Mouse (Mus musculus) frontal cortex, adult 2 months (tissue): ENCODE results near the gene Vmn2r40. TPM values are rescaled to one million over a fixed set of nuclear protein-coding genes. Genes with fewer than 3 reads are reported as not detected.
"Not testable (repeated sequence)": the region's sequence is repeated elsewhere in the genome, so short reads cannot be mapped to it uniquely, and the experiment has no call there.

Experiments used
- DNase-seq, 2 experiments: peaks; one replicate each; pipeline ENCODE4 v3.0.0; 2022; ENCODE audit warnings: low spot score in 1 of 2; ENCODE audit errors: extremely low spot score in 1 of 2
- polyA plus RNA-seq: library from polyadenylated mRNA; depleted of rRNA; stranded (reverse); fragments of >200 nt; gene quantifications from 2 replicates; pipeline ENCODE4 v1.2.3, GENCODE M21; 2012; rRNA removed

Gene Vmn2r40
- polyA plus RNA-seq: not detected in 2 replicates

DNA sequence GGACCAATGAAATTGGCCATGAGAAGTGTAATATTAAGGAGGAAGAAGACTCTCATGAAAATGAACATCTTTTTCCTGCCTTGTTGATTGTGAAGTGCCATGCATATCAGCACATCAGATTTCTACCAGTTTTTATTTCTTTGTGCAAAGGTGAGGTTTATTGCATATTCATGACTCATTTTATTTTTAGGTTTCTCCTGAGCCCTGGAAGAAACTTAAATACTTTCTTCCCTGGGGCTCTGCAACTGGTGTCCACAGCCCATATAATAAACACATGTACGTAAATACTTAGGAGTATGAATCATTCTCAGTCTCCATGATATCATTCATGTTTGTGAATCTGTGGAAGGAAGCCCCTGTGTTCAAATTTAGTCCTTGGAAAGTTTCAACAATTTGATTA, at the start of gene Vmn2r40:
TSS of gene Vmn2r40 (minus strand) at position 101 of the 400 bp plus-strand sequence.
- not testable (repeated sequence) for DNase-seq

Other genes starting within 250 kb of the Vmn2r40 start
- not detected in 2 replicates for gene Vmn2r39, start 99.4 kb upstream of the Vmn2r40 start, polyA plus RNA-seq
- gene Vmn2r38, start 166.4 kb upstream of the Vmn2r40 start, polyA plus RNA-seq: not detected in 2 replicates